Mouse (Mus musculus): ENCODE data around the gene Timm10. TPM values are rescaled to one million over a fixed set of nuclear protein-coding genes. Genes with fewer than 3 reads are reported as not detected.

Gene Timm10
- polyA plus RNA-seq, 1 experiment from 2014 or later: 65.6 TPM

DNA sequence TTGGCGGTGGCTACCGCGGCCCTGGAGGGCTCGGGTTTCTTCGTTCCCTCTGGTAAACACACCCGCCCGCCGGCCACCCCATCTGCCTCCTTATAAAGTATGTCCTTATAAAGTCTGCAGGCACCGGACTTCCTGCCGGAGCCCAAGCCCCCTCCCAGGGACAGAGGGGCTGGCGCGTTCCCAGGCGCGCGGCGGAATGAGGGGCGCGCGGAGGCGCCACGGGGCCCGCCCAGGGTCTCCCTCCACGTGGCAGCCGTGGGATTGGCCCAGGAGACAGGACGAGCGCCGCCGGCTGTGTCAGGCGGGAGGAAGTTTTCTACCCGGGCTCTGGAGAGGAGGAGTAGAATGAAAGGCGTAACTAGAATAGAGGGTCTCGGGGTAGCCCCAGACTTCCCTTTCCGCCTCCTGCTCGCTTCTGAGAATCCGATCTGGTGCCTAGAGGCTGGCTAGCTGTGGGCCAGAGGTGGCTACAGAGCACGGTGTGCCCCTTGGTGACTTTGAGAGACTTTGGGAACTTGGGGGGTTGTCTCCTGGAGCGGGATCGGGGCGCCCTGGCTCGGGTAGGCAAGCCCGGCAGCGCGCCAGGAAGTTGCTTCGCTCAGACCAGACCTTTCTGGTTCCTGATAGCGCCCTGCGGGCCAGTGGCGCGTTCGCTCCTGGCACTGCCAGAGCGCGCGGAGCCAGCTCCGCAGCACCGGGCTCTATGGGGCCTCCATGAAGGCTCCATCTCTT is 13.4 kb downstream of the Timm10 start:
- peaks cover 36% of the 10 kb centered on the region for H3K4me1 ChIP-seq (replicated peaks)
- H3K36me3 ChIP-seq: 0 out of 2 replicates have a peak, but pooled peaks cover 5% of the 10 kb centered on the region
- H3K27me3 ChIP-seq (replicated peaks): 0 out of 2 replicates have a peak, but pooled peaks cover 10% of the 10 kb centered on the region
- peak; percentile 88 for ATAC-seq (ENCODE audit: insufficient number of reproducible peaks, low FRiP score)
- peak overlapping the region; percentile 93 for H3K4me2 ChIP-seq
- peak overlapping the region; percentile 98 for H3K27ac ChIP-seq (ENCODE audit: poor library complexity, severe bottlenecking)
- H3K9me3 ChIP-seq (replicated peaks): no peaks in the 10 kb centered on the region
- under 1% methylated on average over 54 of the region's 54 CpGs for WGBS
- peak overlapping the region; percentile 93 for H3K9ac ChIP-seq
- H3K4me3 ChIP-seq: peak overlapping the region; percentile 90

DNA sequence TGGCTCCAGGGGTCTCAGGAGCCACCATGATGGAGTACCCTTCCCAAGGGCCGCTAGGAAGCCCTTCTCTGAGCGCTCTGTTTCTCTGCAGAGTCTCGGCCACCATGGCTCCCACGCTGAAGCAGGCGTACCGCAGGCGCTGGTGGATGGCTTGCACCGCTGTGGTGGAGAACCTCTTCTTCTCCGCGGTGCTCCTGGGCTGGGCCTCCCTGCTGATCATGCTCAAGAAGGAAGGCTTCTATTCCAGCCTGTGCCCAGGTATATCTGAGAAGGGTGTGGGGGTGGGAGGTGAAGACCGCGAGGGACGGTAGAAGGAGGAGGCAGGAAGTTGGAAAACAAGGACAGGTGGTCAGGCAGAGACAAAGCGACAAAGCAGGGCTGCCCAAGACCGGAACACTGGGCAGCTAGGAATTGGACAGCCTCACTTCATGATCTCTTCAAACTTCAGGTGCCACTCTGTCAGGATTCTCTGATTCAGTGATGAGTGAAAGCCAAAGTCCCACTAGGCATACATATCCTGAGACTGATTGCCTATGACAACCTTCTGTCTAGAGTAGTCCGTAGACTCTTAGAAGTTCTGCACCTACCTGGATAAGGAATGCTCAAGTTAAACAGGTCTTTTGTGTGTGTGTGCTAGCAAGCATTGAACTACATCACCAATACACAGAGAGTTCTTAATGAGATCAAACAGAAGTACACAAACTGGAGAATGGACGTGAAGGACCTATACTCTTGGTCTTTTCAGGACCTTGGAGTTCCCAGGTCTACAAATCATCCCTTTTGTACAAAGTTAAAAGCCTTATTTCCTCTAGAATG is 14.2 kb downstream of the Timm10 start:
- H3K27me3 ChIP-seq (replicated peaks): 0 out of 2 replicates have a peak, but pooled peaks cover 7% of the 10 kb centered on the region
- H3K4me3 ChIP-seq: peak overlapping the region; percentile 90
- H3K36me3 ChIP-seq: 0 out of 2 replicates have a peak, but pooled peaks cover 8% of the 10 kb centered on the region
- ATAC-seq (ENCODE audit: insufficient number of reproducible peaks, low FRiP score): 0 out of 2 replicates have a peak, but pooled peaks have one; percentile 2
- H3K27ac ChIP-seq (ENCODE audit: poor library complexity, severe bottlenecking): peak overlapping the region; percentile 98
- H3K4me2 ChIP-seq: peak overlapping the region; percentile 93
- H3K9ac ChIP-seq: peak overlapping the region; percentile 93
- H3K9me3 ChIP-seq (replicated peaks): no peaks in the 10 kb centered on the region
- WGBS: 6% methylated on average over 17 of the region's 17 CpGs
- H3K4me1 ChIP-seq (replicated peaks): peaks cover 44% of the 10 kb centered on the region

DNA sequence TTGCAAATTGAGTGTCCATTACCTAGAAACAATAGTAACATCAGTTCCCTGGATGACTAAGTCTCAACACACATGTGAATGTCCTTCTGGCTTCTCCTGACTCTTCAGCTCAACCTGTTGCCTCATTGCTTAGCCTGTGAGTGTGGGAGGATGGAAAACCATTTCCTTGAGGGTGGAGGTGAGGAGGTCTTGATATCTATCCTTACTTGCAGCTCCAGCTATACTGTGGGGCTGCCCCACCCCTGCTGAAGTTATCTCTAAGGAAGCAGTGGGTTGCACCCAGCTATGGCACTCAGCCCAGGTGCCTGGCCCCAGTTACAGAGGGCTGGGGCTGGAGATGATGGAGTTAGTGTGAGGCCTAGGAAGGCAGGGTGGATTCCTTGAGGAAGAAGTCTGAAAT is 15.1 kb downstream of the Timm10 start:
- Histone ChIP-seq H3K36me3 (peaks cover 14% of the 10 kb centered on the region), H3K9me3 (replicated peaks) (no peaks in the 10 kb centered on the region), H3K4me3 (peak overlapping the region; percentile 90), H3K27me3 (replicated peaks) (0 out of 2 replicates have a peak, but pooled peaks cover 3% of the 10 kb centered on the region), H3K4me2 (peak overlapping the region; percentile 93), H3K4me1 (replicated peaks) (peaks cover 44% of the 10 kb centered on the region), H3K27ac (ENCODE audit: poor library complexity, severe bottlenecking) (0 out of 2 replicates have a peak overlapping the region, but pooled peaks have one; percentile 48), H3K9ac (peak overlapping the region; percentile 93; the same call in 1 of the 2 replicates)
- peak; percentile 72 for ATAC-seq (ENCODE audit: insufficient number of reproducible peaks, low FRiP score)

DNA sequence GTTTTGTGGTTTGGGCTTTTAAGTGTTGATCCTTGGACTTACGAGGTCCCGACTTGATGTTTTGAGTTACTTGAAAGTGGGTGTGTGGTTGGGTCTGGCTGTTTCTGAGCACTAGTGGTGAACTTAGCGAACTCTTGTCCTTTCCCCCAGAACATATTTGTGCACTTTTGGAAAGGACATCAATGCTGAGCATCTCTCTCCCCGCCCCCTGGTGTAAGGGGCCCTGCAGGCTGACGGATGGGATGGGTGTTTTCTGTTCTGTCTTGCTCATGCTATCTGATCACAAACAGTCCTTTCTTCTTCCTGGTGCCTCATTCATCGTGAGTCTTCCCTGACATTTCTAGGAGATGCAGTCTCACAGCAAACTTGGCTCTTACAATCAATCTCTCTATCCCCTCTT is 16.9 kb downstream of the Timm10 start:
- Histone ChIP-seq H3K4me2 (peak overlapping the region; percentile 2; the same call in 1 of the 2 replicates), H3K36me3 (peaks cover 29% of the 10 kb centered on the region), H3K4me1 (replicated peaks) (peaks cover 47% of the 10 kb centered on the region), H3K4me3 (no peak overlapping the region), H3K9me3 (replicated peaks) (no peaks in the 10 kb centered on the region), H3K27ac (ENCODE audit: poor library complexity, severe bottlenecking) (no peak overlapping the region), H3K27me3 (replicated peaks) (no peaks in the 10 kb centered on the region), H3K9ac (no peak overlapping the region)
- WGBS: 67% methylated on average over 6 of the region's 6 CpGs
- no peak for ATAC-seq (ENCODE audit: insufficient number of reproducible peaks, low FRiP score)

DNA sequence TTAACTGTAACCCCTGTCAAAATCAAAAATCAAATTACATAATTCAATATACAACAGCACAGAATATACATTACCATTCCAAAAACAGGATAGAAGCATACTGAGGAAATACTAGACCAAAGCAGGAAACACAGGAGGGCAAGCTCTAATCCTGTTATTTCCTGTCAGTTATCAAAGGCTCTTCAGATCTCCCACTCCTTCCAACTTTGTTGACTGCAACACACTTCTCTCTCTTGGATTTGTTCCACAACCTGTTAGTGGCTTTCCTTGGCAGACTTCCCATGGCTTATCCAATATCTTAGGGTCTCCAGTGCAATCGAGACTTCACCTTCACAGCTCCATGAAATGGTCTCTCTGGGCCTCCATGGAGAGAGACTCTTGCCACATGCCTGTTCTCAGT is 18.4 kb downstream of the Timm10 start:
- ATAC-seq (ENCODE audit: insufficient number of reproducible peaks, low FRiP score): no peak
- Histone ChIP-seq H3K4me3 (no peak overlapping the region), H3K9me3 (replicated peaks) (no peaks in the 10 kb centered on the region), H3K36me3 (peaks cover 44% of the 10 kb centered on the region), H3K27me3 (replicated peaks) (no peaks in the 10 kb centered on the region), H3K4me2 (no peak overlapping the region), H3K9ac (no peak overlapping the region), H3K27ac (ENCODE audit: poor library complexity, severe bottlenecking) (peak overlapping the region; percentile 34; the same call in 1 of the 2 replicates), H3K4me1 (replicated peaks) (peaks cover 58% of the 10 kb centered on the region)
- WGBS: 29% methylated on average over 1 of the region's 1 CpGs

DNA sequence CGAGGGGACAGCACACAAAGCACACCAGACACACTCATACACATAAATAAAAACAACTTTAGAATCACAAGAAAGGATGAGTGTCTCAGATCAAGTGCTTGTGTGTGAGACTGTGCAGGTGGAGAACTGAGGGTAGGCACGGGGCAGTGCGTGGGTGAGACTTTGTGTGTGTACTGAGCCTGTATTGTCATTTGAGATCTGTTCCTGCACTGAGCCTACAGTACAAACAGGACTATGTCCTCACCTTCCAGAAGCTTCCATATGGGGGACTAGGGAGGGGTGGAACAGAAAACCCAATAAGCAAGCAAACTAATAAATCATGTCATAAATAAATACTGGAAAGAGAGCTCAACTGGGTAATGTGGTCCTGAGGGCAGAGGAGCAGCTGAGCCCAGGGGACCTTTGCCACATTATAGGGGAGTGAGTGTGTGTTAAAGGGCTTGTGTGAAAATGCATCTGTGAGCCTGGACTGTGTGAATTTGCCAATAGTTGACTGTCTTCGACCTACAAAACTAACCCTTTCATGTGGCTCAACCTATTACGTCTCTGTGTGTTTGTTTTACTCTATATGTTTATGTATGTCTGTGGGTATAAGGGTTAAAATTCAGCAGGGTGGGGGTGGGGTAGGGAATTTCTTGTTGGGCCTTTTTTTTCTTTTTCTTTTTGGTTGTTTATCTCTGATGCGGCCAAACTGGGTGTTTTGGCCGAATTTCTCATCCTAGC is 23.8 kb downstream of the Timm10 start:
- Histone ChIP-seq H3K9me3 (replicated peaks) (no peaks in the 10 kb centered on the region), H3K27me3 (replicated peaks) (no peaks in the 10 kb centered on the region), H3K27ac (ENCODE audit: poor library complexity, severe bottlenecking) (no peak overlapping the region), H3K4me2 (peak overlapping the region; percentile 41), H3K4me3 (no peak overlapping the region), H3K4me1 (replicated peaks) (peaks cover 37% of the 10 kb centered on the region), H3K36me3 (peaks cover 77% of the 10 kb centered on the region), H3K9ac (no peak overlapping the region; the same call in 1 of the 2 replicates)
- ATAC-seq (ENCODE audit: insufficient number of reproducible peaks, low FRiP score): no peak
- 60% methylated on average over 7 of the region's 7 CpGs for WGBS

DNA sequence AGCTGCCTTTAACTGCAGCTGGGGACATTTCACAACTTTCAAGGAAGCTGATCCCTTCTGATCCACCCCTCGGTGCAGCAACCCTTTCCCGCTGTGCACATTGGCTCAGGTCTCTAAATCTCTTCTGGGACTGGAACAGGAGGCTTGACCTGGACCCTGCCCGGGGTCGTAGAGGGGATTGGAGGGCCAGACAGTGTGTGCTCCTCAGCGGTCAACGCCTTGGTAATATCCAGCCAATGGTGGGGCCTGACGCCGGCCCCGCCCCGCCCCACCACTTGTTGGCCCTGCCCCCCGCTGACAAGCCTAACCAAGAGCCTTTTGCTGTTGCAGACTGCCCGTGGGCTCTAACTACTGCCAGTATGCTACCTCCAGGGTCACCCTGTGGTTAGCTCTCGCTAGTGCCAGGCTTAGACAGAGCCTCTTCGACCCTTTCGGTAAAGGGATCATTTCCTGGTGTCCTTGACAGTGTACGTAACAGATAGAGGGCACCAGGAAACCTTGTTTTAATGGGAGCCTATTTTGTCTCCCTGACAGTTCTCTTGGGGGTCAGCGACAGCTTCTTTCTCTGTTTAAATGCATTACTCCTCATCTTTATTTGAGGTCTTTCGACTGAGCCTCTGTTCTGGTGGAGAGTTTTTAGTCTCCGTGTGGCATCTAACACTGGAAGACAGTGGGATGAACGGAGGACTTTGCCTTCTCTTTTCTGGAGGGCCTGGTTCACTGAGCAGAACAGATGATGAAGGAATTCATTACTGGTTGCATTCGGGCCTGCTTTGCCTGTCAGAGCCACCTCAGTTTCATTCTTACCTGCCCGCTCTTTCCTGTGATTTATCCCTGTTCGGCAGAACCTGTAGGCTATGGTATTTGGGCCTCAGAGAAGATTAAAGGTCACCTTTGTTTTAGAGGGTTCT is 24.6 kb downstream of the Timm10 start:
- Histone ChIP-seq H3K36me3 (peaks cover 76% of the 10 kb centered on the region), H3K9me3 (replicated peaks) (no peaks in the 10 kb centered on the region), H3K27me3 (replicated peaks) (no peaks in the 10 kb centered on the region), H3K4me1 (replicated peaks) (peaks cover 33% of the 10 kb centered on the region), H3K4me2 (peak overlapping the region; percentile 41), H3K9ac (no peak overlapping the region; the same call in 1 of the 2 replicates), H3K4me3 (no peak overlapping the region), H3K27ac (ENCODE audit: poor library complexity, severe bottlenecking) (no peak overlapping the region)
- ATAC-seq (ENCODE audit: insufficient number of reproducible peaks, low FRiP score): peak; percentile 66; the same call in 1 of the 2 replicates
- WGBS: 35% methylated on average over 23 of the region's 23 CpGs

DNA sequence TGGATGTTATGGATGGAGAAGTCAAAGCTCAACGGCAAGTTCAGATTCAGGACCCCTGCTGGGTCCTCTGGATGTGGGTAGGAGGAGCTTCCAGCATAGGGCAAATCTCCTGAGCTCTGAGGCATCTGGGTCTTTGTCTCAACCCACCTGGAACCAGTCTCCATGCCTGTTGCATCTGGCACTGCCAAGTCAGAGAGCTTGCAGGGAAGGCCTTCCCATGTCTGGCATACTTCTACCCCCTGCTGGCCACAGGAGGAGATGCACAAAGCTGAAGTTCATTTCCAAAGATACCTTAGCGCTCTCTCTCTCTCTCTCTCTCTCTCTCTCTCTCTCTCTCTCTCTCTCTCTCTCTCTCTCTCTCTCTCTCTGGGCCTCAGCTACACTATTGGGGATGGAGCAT is 28.9 kb downstream of the Timm10 start:
- Histone ChIP-seq H3K27ac (ENCODE audit: poor library complexity, severe bottlenecking) (no peak overlapping the region), H3K36me3 (peaks cover 75% of the 10 kb centered on the region), H3K9ac (no peak overlapping the region), H3K4me3 (no peak overlapping the region), H3K27me3 (replicated peaks) (no peaks in the 10 kb centered on the region), H3K9me3 (replicated peaks) (no peaks in the 10 kb centered on the region), H3K4me2 (no peak overlapping the region), H3K4me1 (replicated peaks) (peaks cover 9% of the 10 kb centered on the region)
- 49% methylated on average over 2 of the region's 2 CpGs for WGBS
- ATAC-seq (ENCODE audit: insufficient number of reproducible peaks, low FRiP score): no peak

DNA sequence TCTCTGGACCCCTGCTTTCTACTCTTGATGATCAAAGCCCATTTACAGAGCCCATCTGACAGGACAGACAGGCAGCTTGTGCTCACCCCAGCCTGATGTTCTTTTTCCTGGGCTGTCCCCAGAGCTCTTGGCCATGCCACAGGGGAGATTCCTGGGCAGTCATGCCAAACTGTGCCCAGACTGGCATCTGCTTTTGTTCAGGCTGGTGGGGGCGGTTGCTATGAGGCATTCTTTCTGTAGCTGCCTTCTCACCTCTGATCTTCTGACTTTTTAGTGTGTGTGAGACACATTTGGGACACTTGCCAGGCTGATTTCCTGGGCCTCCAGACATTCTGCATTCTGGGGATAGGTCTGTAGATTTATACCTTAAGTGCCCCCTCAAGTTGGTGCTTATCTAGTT is 31.8 kb downstream of the Timm10 start:
- no peak overlapping the region for H3K9ac ChIP-seq
- H3K27me3 ChIP-seq (replicated peaks): no peaks in the 10 kb centered on the region
- H3K4me3 ChIP-seq: no peak overlapping the region
- H3K4me1 ChIP-seq (replicated peaks): no peaks in the 10 kb centered on the region
- ATAC-seq (ENCODE audit: insufficient number of reproducible peaks, low FRiP score): no peak
- H3K9me3 ChIP-seq (replicated peaks): no peaks in the 10 kb centered on the region
- no peak overlapping the region for H3K4me2 ChIP-seq
- no peak overlapping the region for H3K27ac ChIP-seq (ENCODE audit: poor library complexity, severe bottlenecking)
- peaks cover 88% of the 10 kb centered on the region for H3K36me3 ChIP-seq
- 90% methylated on average over 1 of the region's 1 CpGs for WGBS
